Mouse (Mus musculus) kidney, postnatal 14 days (tissue): ENCODE results near the gene Dnajc15.

Source experiments
- DNase-seq: peaks from one replicate; pipeline ENCODE4 v3.0.0; 2022; ENCODE audit warnings: mixed read lengths

Gene Dnajc15

DNA sequence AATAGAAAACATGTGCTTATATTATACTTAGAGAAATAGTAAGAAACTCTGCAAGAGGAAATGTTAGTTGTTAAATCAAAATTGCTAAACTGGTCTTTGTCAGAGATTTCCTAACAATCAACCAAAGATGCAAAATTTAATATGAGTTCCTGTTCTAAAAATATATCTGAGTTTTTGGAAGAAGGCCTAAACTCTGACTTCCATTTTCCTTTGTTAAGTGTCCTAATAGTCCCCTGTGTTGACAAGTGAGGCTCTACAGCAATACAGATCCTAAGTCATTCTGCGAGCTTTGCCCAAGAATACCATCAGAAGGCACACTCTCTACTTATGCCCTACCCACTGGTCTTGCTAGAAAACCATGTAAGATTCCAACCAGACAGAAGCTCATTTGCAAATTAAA, 21.0 kb downstream of the Dnajc15 start:
- DNase-seq, result no peak

DNA sequence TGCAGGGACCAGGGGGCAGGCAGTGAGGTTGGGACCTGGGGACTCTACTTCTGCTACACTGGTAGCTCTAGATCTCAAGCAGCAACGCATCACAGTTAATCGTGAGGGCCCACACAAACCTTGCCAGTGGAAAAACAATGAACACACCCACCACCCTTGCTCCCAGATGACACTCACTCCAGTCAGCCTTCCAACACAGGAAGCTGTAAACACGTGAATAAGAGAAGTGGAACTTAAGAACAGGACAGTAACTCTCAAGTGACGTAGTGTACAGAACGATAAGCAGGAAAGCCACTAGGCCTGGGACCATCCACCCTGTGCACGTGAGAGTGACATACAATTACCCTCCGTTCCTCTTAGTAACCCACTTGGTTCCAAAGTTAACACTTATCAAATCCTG, 25.1 kb downstream of the Dnajc15 start:
- DNase-seq, result no peak

DNA sequence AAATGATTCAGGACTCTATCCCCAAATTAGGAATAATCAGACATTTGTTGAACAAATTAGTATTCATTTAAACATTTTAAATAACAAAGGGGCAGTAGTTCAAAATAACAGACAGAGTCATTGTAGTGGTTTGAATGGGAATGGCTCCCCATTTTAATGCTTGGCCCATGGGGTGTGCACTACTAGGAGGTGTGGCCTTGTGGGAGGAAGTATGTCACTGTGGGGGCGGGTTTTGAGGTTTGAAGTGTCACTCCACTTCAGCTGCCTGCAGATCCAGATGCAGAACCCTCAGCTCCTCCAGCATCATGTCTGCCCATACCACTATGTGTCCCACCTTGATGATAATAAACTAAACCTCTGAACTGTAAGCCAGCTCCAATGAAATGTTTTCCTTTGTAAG, 26.6 kb downstream of the Dnajc15 start:
- no peak for DNase-seq

DNA sequence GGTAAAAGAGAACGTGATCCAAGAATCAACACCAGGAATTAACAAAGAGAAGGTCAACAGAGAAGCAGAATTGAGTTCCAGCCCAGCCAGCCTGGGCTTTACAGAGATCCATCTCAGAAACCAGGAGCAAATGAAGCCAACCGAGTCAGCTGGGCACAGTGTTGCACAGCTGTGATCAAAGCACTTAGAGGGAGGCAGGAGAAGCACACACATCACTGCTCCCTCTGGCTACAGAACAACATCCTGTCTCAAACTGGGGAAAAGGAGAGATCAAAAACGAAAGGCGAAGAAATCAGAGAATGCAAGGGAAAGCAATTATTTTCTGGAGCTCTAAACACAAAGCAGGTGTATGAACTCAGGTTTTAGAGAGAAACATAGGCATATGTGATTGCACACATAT, 28.7 kb downstream of the Dnajc15 start:
- no peak for DNase-seq

DNA sequence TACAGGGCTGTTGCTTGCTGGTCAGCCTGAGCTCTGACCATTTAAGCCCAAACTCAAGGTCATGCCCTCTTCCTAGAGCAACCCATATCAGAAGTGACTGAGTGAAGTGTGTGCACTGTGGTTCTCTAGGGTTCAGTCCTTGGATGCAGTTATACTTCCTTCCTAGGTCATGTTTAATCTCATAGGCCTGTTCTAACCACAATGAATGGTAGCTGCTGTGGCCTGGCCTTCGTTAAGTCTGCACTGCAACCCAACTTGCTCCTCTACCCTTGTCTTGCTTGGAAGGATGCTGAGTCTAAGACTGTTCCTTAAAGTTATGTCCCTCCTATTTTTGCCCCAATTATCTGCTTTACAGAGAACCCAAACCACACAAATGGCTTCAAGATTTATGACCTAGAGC, 29.4 kb downstream of the Dnajc15 start:
- no peak for DNase-seq

DNA sequence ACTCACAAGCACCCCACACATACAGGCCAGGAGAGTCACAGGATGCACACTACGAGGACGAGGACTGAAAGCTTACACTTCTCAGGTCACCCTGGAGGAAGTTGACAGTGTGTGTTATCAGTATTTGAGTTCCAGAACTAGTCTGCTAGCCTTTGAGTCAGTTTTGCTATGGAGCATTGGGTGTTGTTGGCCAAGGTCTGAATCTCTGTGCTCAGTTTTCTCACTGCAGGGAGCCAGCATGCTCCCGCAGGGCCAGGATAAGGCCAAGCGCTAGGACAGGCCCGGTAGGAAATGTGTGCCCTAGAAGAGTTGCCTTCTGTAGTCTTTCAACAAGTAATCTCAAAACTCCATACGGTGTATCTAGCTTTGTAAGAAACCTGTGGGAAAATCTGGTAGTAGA, 34.4 kb downstream of the Dnajc15 start:
- DNase-seq, result no peak

DNA sequence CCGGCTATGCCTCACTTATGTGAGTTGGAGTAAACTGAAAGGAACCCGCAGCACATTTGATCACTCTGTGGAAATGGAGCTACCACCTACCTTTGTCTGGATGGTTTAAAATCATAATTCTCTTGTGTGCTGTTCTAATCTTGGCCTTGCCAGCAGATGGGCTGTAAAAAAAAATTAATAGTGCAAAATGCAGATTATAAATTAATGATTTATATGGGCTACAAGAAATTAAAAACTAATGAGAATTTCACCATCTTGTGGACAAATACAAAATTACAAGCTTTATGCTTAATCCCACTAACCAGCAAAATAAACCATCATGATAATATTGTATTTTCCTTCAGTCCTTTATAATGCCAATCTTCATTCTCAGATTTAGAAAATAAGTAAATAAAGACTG, 34.8 kb downstream of the Dnajc15 start:
- DNase-seq, result no peak

DNA sequence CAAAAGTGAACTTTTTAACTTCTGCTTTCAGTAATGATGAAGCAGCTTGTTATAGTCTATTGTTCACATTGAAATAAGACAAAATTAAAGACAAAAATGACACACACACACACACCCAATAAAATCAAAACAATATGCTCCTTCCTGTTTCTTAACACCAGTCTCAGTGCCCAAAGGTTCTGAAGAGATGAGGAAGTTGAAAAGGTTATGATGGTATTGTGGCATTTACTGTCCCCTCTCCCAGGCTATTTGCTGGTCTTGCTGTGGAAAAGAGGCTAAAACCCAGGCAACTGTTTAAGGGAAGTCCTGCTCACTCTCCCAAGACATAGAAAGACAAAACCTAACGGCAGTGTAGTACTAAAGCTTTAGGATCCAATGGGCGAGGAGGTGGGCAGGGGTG, 38.1 kb downstream of the Dnajc15 start:
- DNase-seq, result no peak

DNA sequence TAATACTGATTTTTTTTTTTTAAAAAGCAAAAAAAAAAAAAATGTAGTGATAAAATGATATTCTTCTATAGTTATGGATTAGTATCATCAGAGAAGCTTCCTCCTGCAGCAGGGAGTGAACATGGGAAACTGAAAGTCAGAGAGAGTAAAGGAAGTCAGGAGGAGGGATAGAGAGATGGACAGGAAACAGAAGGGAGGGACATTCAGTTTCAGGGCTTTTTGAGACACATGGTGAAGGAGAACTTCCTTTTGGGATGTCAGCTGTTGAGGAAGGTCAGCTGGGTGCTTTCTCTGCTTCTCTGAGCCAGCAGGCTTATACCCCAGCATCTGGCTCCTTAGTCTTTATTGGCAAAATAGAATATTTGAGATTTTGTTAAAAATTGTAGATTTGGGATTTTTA, 42.6 kb downstream of the Dnajc15 start:
- DNase-seq, result no peak

DNA sequence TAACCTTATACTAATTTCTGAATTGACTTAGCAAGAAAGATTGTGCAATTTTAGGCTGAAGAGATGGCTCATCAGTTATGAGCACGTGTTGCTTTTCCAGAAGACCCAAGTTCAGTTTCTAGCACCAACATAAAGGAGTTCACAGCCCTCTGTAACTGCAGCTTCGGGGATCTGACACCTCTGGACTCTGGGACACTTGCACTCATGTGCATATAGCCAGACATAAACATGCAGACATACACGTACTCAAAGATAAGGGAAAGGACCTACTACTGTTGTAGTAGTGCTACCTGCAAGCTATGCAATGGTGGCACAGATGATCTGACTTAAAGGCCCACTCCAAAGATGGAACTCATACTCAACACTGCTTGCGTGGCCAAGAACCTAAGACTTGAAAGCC, 43.0 kb downstream of the Dnajc15 start:
- no peak for DNase-seq

DNA sequence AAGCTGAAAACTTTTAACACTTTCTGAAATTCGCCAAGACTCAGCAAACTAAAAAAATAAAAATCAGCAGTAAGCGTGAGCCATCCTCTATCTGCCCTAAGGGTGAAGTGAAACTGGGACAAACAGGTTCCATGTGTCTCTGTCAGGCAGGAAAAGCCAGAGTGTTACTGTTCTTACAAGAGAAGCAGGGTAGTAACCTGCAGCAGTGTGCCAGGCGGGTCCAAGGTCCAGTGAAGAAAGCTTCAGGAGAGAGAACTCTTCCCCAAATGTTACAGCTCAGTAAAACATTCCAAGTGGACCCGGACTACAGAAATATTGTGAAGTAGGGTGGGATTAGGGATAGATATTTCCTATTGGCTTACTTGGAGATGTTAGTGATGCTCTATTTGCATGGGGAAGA, 45.3 kb downstream of the Dnajc15 start:
- DNase-seq, result no peak

DNA sequence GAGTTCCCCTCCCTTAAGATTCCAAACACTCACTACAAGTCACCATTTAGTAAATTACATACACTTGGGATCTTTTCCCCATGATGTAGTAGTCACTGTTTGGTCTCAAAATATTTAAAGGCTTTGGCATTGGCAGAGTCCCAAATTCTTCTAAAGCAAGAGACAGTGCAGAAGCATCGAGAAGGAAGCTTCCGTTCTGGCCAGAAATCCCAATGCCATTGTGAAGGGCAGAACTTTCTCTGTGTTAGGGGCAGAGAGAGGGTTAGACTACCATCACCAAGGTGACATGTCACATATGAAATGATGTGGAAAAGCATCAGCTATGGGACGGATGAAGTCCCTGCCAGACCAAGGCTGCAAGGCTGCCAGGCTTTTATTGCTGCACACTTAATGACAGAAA, 49.0 kb downstream of the Dnajc15 start:
- no peak for DNase-seq

DNA sequence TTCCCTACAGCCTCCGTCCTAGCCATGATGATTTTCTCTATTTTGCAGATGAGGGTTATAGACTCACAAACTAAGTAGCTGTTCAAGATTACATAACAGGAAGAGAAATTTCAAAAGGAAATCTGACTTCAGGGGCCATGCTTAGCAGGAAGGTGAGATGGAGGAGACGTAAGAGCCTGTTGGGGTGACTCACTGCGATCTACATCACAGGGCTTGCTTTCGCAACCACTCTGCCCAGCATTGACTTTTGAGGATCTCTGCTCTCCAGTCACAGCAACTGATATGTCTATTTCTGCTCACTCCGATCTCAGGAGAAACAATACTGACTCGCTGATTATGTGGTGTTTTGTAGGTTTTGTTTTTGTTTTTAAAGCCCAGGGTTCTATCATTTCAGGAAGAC, 49.8 kb downstream of the Dnajc15 start:
- no peak for DNase-seq

DNA sequence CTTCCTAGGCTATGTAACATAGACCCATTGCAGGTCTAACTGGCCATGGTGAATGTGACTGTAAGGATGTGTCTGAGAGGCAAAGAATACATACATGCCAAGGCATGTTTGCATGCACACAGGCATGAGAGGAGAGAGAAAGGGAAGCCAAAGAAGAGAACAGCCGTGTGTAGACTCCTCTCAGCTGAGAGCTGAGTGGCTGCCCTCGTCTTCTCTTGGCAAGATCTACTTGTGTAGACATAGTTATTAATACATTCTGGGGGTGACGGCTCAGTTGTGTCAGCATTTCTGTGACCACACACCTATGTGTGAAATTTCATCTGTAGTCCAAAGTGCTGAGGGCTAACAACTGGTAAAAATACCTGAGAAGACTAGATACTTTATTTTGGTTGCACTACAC, 55.1 kb downstream of the Dnajc15 start:
- DNase-seq, result no peak

DNA sequence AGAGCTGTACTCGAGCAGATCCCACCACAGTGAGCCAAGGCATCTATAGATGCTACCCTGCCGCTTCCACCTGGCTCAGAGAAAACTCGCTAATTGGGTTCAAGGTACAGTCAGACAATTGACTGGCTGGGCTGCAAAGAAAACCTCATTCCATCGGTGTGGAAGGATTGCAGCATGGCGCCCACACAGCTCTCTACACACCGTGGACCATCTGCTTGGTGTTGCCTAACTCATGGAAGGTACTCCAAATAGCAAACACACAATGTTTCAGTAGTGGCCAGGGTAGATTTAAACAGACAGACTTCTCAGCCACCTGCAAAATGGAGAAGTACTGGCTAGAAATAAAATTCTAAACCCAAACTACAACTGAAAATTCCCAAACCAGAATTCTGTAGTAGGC, 57.4 kb downstream of the Dnajc15 start:
- DNase-seq, result no peak

DNA sequence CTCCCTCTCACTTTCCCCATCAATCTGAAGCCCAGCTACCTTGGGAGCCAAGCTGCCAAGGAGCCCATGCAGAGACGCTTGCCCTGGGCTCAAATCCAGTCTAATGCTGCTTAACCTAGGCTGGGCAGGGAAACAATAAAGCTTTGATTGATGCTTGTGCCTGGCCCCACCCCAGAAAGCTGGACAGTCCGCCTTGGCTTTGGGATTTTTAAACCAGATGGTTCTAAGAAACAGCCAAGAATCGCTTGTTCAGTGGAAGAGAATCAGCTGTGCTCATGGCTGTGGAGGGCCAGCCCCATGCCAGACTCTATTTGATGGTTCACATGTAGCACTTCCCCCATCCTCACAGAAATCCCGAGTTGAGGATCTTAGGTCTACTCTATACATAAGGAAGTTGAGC, 60.0 kb downstream of the Dnajc15 start:
- peak; percentile 14 for DNase-seq

DNA sequence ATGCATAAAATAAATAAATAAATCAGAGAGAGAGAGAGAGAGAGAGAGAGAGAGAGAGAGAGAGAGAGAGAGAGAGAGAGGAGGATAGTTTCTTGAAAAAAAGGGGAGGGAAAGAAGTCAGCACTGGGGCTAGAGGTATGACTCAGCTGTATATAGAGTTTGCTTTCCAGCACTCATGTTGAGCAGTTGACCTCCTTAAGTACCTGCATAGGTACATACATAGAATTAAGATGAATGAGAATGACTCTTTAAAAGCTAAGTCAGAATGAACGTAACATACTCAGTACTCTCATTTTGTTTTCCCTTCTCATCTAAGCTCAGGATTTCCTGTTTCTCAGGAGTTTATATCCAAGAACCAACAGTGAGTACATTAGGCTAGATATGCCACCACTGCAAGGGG, 62.0 kb downstream of the Dnajc15 start:
- DNase-seq, result no peak

DNA sequence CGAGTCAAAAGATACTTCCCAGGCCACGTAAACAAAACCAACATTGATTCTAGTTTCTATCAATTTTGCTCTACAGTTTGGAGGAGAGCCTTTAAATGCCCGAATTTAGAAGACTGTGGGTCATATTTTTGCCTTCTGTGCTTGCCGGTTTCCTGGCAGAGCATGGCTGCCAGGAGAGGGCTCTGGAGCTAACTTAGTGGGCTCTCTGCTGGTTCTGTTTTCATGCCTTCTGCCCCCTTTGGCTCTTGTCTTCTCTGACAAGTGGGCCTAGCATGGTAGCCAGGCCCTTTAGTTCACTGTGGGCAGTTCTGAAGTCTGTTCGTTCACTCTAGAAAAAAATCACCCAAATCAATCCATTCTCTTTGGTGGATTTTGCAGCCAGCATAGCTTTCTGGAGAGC, 63.5 kb downstream of the Dnajc15 start:
- DNase-seq, result no peak

DNA sequence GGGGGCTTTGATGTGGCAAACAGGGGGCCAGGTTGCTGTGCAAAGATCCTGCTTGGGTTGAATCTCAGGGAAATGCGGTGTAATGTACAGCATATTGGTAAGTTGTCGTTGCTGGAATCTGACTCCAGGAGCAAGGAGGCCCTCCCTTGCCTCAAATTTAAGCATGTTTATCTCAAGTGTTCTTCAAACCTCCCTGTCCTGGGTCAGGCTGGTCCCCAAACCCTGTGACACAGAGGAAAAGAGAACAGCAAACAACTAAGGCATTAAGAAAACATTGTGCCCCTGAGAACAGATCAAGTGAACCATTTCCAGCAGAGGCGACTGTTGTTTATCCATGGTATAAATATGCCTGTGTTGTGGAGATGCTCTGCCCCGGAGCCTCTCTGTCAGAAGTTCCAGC, 67.1 kb downstream of the Dnajc15 start:
- DNase-seq, result no peak

DNA sequence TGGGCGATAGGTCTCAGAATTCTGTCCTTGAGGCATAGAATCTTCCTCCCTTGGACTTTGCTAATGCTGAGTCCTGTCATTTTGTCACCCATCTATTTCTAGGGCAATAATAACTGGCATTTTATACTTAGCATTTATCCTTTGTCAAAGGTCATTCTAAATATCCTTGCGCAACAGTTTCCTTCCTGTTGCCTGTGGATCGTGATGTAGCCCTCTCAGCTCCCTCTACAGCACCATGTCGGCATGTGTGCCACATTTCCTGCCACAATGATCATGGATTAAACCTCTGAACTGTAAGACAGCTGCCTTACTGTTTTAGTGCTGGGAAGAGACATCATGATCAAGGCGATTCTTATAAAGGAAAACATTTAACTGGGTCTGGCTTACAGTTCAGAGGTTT, 68.6 kb downstream of the Dnajc15 start:
- DNase-seq, result no peak

DNA sequence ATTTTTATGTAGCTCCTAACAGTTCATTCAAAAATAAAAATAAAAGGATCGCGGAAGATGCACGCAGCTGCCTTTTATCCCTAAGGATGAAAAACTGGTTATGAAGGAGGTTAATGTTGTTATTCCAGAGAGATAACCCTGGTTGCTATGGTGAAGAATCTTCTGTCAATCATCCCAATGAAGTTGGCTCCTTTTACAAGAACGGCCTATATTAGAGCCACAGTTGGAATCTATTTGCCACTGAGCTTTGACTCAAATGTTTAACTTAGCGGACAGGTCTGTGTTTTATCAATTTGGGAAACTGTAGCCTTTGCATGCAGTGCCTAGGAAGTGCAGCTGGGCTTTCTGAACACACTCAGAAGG, 72.7 kb downstream of the Dnajc15 start:
- no peak for DNase-seq

DNA sequence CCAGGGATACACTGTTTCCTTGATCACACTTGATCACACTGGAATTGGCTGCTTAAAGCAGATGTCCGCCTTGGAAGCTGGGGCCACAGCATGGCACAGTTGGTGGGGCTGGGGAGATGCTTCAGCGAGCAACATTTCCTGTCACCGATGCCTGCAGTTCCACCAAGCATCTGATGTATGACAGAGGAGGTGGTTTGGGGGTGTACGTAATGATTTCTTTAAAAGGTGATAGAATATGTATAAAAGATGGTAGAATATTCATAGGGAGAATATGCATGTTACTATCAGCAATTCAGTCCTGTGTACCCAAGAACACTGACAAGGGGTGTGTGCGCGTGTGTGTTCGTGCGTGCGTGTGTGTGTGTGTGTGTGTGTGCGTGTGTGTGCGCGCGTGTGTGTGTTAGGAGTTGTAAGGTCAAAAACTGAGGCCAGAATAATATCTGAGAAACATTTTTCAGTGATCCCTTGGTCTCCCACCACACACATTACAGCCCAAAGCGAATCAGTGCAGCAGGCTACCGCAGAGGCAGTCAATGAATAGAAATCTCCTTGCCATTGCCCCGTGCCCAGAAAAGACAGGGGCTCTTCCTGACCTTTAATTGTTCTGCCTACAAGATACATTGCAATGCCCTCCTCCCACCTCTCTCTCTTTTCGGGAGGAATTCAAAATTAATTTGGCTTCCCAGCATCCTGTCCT, 73.2 kb downstream of the Dnajc15 start:
- no peak for DNase-seq

DNA sequence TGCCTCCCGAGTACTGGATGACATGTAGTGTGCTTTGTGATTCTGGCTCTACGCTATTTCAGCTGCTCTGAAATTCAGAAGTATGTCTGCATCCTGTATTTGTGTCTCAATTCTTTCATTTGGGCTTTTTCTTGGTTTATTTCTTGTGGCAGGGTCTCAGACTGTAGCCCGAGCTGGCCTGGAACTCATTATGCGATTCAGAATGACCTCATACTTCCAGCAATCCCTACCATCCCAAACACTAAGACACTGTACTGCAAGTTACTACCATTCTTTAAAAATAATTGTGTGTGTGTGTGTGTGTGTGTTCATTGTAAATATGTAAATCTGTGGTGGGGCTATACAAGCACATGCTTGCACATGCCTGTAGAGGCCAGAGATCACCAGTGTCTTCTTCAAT, 78.4 kb downstream of the Dnajc15 start:
- no peak for DNase-seq

DNA sequence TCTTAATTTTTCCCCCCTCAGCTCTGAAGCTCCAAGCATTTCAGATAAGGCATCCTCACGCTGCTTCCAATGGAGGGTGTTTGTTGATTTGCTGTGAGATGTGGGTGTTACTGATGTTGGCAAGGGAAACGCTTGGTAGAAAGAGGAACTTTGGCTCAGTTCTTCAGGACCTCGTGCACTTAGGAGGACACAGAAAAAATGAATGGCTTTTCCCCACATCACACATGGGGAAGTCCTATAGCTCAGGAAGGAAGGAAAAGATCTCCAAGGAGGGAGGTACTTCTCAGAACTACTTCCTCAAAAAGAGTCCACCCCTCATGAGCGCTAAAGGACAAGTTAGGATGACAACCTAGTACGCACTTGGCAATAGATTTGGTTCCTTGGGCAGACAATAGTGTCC, 79.7 kb downstream of the Dnajc15 start:
- DNase-seq, result no peak

DNA sequence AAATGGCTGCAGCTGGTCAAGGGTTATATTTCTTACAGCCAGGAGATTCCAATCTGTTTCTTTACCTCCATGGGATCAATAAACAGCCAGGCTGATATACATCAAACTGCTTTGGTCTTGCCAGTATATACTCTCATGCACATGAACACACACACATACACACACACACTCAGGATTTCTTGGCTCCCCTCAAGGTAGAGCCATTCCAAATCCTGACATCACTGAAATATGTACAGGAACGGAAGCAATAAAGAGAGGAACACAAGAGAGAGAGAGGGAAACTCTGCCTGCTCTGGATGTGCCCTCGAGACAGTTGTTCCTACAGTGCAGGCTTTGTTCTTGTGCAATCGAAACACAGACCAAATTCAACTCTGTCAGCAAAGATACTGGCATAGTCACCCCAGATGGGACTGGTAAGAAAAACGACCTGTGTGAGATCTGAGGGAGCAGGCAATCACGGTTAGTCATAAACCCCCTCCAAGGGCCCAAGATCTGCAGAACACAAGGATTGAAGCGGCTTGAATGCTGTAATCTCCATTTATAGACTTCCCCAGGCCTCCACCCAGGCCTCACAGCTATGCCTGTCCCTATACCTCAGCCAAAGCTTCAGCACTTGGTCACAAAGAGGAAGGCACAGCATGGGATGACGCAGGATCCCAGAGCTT, 80.5 kb downstream of the Dnajc15 start:
- DNase-seq, result no peak
